Mouse (Mus musculus): ENCODE results near the gene Cdh4. TPM values are rescaled to one million over a fixed set of nuclear protein-coding genes. Genes with fewer than 3 reads are reported as not detected.

The Cdh4 gene
- polyA plus RNA-seq, 1 experiment from 2014 or later = 3.0 TPM

DNA sequence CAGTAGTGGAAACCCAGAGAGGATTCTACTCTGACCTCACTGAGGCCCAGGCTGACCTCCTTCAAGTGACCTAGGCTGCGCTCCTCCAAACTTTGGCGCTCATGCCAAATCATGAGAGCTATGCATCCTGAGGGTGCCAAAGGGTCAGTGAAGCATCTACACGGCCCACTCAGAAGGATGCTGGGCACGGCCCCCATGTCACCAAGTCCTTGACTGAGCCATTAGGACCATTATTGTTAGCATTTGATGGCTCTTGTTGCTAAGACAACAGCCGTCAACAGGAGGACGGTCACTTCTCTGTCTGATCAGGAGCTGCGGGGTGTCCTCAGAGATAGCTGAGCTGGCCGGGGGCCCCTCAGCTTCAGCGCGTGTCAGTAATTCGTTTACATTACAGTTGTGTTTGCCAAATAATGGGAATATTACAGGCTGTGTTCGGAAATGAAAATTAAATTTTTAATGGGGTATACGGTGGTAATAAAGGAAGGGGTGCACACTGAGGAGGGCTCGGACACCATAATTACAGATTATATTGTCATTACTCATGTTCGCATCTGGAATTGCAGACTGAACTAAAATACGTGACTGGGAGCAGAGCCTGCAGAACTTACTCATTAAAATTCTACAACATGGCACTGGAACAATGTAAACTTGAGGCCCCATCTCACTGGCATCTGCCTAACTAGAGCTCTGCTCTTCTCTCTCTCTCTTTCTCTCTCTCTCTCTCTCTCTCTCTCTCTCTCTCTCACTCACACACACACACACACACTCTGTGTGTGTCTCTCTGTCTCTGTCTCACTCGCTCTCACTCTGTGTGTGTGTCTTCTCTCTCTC is 181.6 kb downstream of the Cdh4 start:
- no peaks in the 10 kb centered on the region for H3K9me3 ChIP-seq (ENCODE audit: control insufficient read depth)
- H3K4me2 ChIP-seq (replicated peaks; ENCODE audit: low read depth) = no peak overlapping the region
- WGBS = 73% methylated on average over 17 of the region's 17 CpGs
- no peaks in the 10 kb centered on the region for H3K27me3 ChIP-seq (replicated peaks; ENCODE audit: control insufficient read depth, insufficient read depth, low read length)
- ATAC-seq = no peak
- no peaks in the 10 kb centered on the region for H3K4me1 ChIP-seq (replicated peaks; ENCODE audit: control insufficient read depth, insufficient read depth, low read length)
- H3K4me3 ChIP-seq (ENCODE audit: low read depth, low read length) = no peak overlapping the region
- no peaks in the 10 kb centered on the region for H3K36me3 ChIP-seq (ENCODE audit: control insufficient read depth, insufficient read depth)
- TF ChIP-seq CTCF (IDR thresholded peaks at IDR 0.05; ENCODE audit: low read depth) = no peak
- H3K9ac ChIP-seq (ENCODE audit: low read depth, low read length) = no peak overlapping the region
- no peak overlapping the region for H3K27ac ChIP-seq (ENCODE audit: low read depth, low read length)

DNA sequence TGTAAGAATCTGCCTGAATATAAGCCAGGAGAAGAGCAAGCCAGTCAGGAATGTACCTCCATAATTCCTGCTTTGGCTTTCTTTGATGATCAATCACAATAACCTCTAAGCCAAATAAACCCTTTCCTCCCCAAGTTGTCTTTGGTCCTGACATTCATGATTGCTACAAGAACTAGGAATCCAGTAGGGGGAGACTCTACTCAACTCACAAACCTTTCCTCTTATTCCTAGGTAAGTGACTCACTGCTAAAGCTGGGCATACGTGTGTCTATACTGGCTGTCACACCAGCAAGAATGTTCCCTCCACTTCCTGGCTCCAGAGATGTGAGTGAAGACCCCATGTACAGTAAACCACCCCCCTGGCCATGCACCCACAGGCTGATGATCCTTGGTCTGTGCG is 185.3 kb downstream of the Cdh4 start:
- H3K4me1 ChIP-seq (replicated peaks; ENCODE audit: control insufficient read depth, insufficient read depth, low read length) = no peaks in the 10 kb centered on the region
- no peaks in the 10 kb centered on the region for H3K27me3 ChIP-seq (replicated peaks; ENCODE audit: control insufficient read depth, insufficient read depth, low read length)
- H3K36me3 ChIP-seq (ENCODE audit: control insufficient read depth, insufficient read depth) = no peaks in the 10 kb centered on the region
- no peak overlapping the region for H3K27ac ChIP-seq (ENCODE audit: low read depth, low read length)
- H3K4me2 ChIP-seq (replicated peaks; ENCODE audit: low read depth) = no peak overlapping the region
- H3K4me3 ChIP-seq (ENCODE audit: low read depth, low read length) = no peak overlapping the region
- H3K9me3 ChIP-seq (ENCODE audit: control insufficient read depth) = no peaks in the 10 kb centered on the region
- H3K9ac ChIP-seq (ENCODE audit: low read depth, low read length) = no peak overlapping the region
- no peak for ATAC-seq
- 86% methylated on average over 2 of the region's 2 CpGs for WGBS
- TF ChIP-seq CTCF (IDR thresholded peaks at IDR 0.05; ENCODE audit: low read depth) = no peak

DNA sequence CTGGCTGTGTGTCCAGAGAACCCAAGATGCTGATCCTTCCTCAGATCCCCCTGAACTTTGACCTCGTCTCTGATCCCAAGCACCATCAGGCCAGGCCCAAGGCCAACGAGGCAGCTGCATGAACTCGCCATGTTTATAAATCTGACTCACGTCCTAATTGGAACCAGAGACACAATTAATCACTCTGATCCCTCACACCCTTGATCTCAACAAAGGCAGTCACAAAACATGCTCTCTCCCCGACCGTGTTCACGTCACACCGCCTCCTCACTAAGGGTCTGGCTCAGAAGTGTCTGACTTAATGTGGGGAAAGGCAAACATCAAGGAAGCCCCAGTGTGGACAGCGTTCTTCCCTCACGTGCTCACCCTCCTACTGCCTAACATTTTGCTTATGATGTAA is 188.5 kb downstream of the Cdh4 start:
- no peaks in the 10 kb centered on the region for H3K9me3 ChIP-seq (ENCODE audit: control insufficient read depth)
- no peak for TF ChIP-seq CTCF (IDR thresholded peaks at IDR 0.05; ENCODE audit: low read depth)
- ATAC-seq = no peak
- no peak overlapping the region for H3K4me3 ChIP-seq (ENCODE audit: low read depth, low read length)
- WGBS = 58% methylated on average over 10 of the region's 10 CpGs
- H3K9ac ChIP-seq (ENCODE audit: low read depth, low read length) = no peak overlapping the region
- no peaks in the 10 kb centered on the region for H3K4me1 ChIP-seq (replicated peaks; ENCODE audit: control insufficient read depth, insufficient read depth, low read length)
- H3K27me3 ChIP-seq (replicated peaks; ENCODE audit: control insufficient read depth, insufficient read depth, low read length) = no peaks in the 10 kb centered on the region
- H3K27ac ChIP-seq (ENCODE audit: low read depth, low read length) = no peak overlapping the region
- H3K36me3 ChIP-seq (ENCODE audit: control insufficient read depth, insufficient read depth) = no peaks in the 10 kb centered on the region
- H3K4me2 ChIP-seq (replicated peaks; ENCODE audit: low read depth) = no peak overlapping the region

DNA sequence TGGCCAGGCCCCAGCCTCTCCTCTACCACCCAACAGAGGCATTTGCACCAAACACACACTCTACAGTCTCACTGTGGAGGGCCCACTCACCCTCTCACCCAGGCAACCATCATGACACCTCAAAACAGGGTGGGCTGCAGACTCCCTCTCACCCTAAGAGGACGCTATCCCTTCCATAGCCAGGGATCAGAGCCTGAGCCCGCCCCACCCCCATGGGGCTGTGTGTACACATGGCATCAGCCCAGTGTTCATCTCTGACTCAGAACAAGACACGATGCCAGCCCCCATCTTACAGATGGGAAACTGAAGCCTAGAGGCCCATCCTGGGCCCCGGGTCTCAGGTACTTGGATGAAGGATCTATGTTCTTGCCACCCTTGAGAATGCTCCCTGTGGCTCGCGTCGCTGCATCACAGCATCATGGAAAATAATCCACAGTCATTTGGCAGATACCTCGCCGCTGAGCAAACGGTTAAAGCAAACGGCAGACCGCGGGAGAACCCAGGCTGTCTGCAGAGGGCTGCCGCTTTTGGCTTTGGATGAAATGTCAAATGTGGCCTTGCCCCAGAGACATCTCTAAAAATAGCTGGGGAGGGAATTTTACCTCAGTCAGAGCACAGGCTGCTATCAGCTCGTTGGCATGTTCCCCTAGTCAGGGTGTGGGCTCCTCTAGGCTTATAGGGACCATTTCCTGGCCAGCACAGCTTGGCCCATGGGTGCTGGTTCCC is 198.5 kb downstream of the Cdh4 start:
- Histone ChIP-seq H3K9ac (ENCODE audit: low read depth, low read length) (no peak overlapping the region), H3K36me3 (ENCODE audit: control insufficient read depth, insufficient read depth) (no peaks in the 10 kb centered on the region), H3K4me2 (replicated peaks; ENCODE audit: low read depth) (no peak overlapping the region), H3K27ac (ENCODE audit: low read depth, low read length) (no peak overlapping the region), H3K27me3 (replicated peaks; ENCODE audit: control insufficient read depth, insufficient read depth, low read length) (no peaks in the 10 kb centered on the region), H3K4me1 (replicated peaks; ENCODE audit: control insufficient read depth, insufficient read depth, low read length) (no peaks in the 10 kb centered on the region), H3K9me3 (ENCODE audit: control insufficient read depth) (no peaks in the 10 kb centered on the region), H3K4me3 (ENCODE audit: low read depth, low read length) (no peak overlapping the region)
- WGBS = 73% methylated on average over 15 of the region's 15 CpGs
- TF ChIP-seq CTCF (IDR thresholded peaks at IDR 0.05; ENCODE audit: low read depth) = no peak
- ATAC-seq = no peak

DNA sequence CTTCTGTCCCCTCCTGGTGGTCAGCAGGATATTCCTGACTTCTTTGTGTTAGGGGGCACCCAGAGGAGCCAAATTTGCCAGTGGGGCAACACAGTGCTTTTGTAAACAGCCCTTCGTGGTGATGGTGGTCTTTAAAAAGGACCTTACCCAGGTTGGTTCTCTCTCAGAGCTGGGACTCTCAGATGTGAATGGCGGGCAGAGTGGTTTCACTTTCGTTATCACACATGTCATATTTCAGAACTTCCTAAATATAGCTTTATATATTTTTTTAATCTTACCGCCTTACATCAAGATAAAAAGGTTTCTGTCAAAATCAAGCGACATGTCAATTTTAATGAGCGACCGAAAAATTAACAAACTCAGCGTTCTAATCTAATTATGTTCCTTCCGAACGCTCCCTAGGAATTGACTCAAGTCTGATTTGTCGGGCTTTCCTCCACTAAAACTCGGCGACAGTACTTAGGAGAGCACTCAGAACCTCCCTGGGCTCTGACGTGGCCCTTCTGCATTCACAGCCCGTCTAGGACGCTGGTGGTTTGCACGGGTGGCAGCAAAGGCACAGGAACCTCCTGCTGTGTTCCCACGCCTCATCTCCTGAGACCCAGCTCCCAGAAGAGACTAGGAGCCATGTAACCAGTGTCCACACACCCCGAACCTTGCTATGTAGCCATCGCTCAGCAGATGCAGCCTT is 206.5 kb downstream of the Cdh4 start:
- WGBS = 81% methylated on average over 20 of the region's 20 CpGs
- Histone ChIP-seq H3K9me3 (ENCODE audit: control insufficient read depth) (no peaks in the 10 kb centered on the region), H3K4me3 (ENCODE audit: low read depth, low read length) (no peak overlapping the region), H3K4me2 (replicated peaks; ENCODE audit: low read depth) (no peak overlapping the region), H3K4me1 (replicated peaks; ENCODE audit: control insufficient read depth, insufficient read depth, low read length) (no peaks in the 10 kb centered on the region), H3K36me3 (ENCODE audit: control insufficient read depth, insufficient read depth) (no peaks in the 10 kb centered on the region), H3K9ac (ENCODE audit: low read depth, low read length) (no peak overlapping the region), H3K27ac (ENCODE audit: low read depth, low read length) (no peak overlapping the region), H3K27me3 (replicated peaks; ENCODE audit: control insufficient read depth, insufficient read depth, low read length) (no peaks in the 10 kb centered on the region)
- no peak for TF ChIP-seq CTCF (IDR thresholded peaks at IDR 0.05; ENCODE audit: low read depth)
- ATAC-seq = no peak

DNA sequence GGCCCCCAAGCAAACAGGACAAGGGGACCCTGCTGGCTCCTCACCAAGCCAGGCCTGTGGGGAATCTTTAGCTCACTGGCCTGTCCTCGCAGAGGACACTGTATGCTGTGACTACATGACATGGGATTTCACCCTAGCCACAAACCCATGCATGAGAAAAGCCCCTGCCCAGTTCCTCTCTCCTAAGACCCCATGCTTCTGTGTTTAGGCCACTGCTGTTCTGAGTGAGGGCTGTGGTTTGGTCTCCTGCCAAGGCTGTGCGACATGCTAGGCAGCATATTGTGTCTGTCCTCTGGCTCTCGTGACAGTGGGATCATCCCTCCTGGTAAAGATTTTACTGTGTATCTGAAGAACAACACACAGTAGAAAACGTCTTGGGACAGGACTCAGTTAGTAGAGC is 207.1 kb downstream of the Cdh4 start:
- Histone ChIP-seq H3K9ac (ENCODE audit: low read depth, low read length) (no peak overlapping the region), H3K27ac (ENCODE audit: low read depth, low read length) (no peak overlapping the region), H3K4me3 (ENCODE audit: low read depth, low read length) (no peak overlapping the region), H3K36me3 (ENCODE audit: control insufficient read depth, insufficient read depth) (no peaks in the 10 kb centered on the region), H3K9me3 (ENCODE audit: control insufficient read depth) (no peaks in the 10 kb centered on the region), H3K4me2 (replicated peaks; ENCODE audit: low read depth) (no peak overlapping the region), H3K4me1 (replicated peaks; ENCODE audit: control insufficient read depth, insufficient read depth, low read length) (no peaks in the 10 kb centered on the region), H3K27me3 (replicated peaks; ENCODE audit: control insufficient read depth, insufficient read depth, low read length) (no peaks in the 10 kb centered on the region)
- ATAC-seq = no peak
- no peak for TF ChIP-seq CTCF (IDR thresholded peaks at IDR 0.05; ENCODE audit: low read depth)
- 63% methylated on average over 4 of the region's 4 CpGs for WGBS

Data from intestine, postnatal 0 days (tissue).